Mouse (Mus musculus) liver, adult (tissue): ENCODE measurements around the gene Slc9c1.

Experiments
- GATA4 ChIP-seq: IDR thresholded peaks from 2 replicates; pipeline ENCODE4 v1.6.1; 2014; ENCODE audit warnings: mild to moderate bottlenecking, low read length; ENCODE audit not compliant: insufficient replicate concordance

Slc9c1 gene

DNA sequence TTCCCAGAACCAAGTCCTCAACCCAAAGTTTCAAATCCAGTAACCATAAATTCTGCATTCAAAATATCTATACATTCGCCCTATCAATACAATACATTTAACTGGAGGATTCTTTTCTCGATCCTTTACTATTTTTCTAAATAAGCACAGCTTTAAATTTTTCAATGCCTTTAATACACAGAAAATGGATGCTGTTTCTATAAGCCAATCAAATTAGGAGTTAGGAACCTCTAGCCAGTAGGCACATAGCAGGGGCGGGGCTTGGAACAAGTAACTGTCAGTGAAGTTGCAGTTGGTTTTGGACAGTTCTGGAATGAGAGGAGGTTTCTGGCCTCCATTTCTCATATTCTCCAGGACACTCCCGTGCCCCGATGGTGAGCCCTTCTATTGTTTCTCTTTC lies at the start of gene Slc9c1:
Slc9c1 (plus strand) TSS at position 301 of the 400 bp plus-strand sequence.
- TF ChIP-seq GATA4, result no peak

- no peak for TF ChIP-seq GATA4
Measured at GRCm38 (mm10) chr16:45492927-45493326, 42.2 kb upstream of the Slc9c1 start, which contains the start of gene Gm609. TSS of gene Gm609 (minus strand) at chr16:45492969.

DNA sequence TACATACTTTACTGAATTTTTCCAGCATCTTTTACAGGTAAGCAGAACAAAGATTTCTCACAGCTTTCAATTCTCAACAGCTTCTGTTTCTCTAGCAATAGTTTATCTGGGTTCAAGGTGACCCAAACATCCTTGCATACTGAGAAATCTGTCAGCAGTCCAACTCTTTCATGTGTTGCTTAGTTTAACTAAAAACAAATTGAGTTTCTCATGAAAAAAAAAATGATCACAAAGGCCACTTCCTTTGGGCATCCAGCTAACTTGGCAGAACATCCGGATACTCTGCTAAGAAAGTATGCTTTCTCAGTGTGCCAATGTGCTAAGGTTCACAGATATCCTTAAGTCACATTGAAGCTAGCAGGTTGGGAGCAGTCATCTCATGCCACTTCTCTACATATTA lies 39.8 kb upstream of the Slc9c1 start:
- TF ChIP-seq GATA4, result no peak

DNA sequence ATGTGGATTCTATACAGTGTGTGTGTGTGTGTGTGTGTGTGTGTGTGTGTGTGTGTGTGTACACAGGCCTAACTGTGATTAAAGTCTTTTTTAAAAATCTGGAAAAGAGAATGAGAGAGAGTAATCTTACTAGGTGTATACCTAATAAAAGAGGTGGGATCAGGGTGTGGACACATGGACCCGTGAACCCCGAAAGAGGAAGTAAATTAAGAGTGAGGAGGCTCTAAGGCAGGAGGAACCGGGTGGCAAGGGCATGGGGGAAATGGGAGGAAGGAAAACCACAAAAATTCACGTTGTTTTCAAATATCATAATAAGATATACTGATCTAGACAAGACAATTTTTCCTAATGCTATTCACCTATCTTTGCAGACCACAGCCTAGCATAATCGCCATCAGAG lies 9.6 kb upstream of the Slc9c1 start:
- TF ChIP-seq GATA4, result no peak

- TF ChIP-seq GATA4, result no peak
Measured at GRCm38 (mm10) chr16:45531950-45532349, 3.2 kb upstream of the Slc9c1 start, which contains the start of gene Gm17783. TSS of gene Gm17783 (minus strand) at chr16:45532050.

- TF ChIP-seq GATA4, result no peak
Measured at GRCm38 (mm10) chr16:45542108-45542507, 7.0 kb downstream of the Slc9c1 start.

DNA sequence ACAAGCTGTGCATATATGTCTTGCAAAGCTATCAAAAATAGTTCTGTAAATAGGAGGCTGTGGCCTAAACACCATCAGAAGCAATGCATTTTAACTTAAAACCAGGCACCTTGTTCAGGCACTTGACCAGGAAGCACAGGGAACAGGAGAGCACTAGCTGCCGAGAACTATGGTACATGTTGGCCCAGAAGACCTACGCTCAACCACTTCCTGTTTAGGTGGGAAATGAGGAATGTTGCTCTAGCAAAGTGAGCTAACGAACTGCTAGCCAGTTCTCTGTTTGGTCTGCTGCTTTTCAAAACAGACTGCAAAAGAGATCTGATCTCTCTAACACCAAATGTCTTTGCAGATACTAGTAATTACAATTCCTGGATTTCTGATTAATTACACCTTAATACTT lies 9.2 kb downstream of the Slc9c1 start:
- no peak for TF ChIP-seq GATA4

GRCm38 (mm10) chr16:45547982-45548381 lies 12.9 kb downstream of the Slc9c1 start:
- no peak for TF ChIP-seq GATA4

DNA sequence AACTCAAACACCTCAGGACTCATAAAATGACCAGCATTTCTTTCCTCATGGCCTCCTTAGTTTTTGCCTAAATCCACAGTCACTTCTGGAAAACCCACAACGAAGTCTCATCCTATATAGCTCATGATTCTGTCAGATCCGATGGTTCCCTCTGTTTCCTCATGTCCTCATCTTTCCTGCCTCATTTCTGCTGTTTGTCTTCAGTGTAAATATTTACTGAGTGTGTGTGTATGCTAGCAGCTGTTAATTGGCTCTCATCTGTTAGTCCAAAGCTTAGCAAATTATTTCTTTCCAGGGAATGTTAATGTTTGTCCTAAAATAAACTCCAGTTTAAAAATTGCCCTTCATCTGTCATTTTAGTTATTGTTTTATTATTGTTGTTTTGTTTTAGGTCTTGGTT lies 16.5 kb downstream of the Slc9c1 start:
- no peak for TF ChIP-seq GATA4

DNA sequence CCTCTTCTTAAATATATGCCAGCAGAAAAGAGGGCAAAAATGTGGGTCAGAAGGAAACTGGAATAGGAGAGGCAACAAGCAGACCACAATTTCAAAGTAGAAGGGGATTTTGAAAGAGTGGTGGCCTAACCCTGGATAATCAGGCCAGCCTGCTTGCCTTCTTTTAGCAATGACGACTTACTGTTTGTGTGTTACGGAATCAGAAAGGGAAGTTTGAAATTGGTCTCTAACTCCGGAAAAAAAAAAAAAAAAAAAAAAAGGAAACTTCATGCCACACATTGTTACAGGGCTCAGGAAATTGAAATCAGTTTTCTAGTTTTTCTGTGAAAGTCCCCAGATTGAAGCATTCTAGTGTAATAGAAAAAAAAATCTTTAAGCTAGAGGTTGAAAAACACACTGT lies 26.6 kb downstream of the Slc9c1 start:
- TF ChIP-seq GATA4, result no peak

DNA sequence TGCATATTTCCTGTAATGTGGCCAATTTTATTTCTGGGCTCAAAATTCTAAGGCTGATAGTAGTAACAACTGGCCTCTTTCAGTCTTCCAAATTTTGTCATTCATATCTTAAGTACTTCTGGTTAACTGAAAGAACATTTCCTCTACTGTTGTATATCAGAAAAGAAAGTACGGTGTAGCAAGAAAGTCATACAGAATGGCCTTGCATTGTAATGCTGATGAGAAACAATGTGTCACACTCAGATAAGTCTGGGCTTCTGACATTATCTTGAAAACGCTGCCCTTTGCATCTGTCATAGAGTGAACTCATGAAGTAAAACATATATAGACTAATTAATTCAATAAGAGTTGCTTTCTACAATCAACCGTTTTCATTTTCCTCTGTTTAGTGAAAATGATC lies 37.2 kb downstream of the Slc9c1 start:
- no peak for TF ChIP-seq GATA4

DNA sequence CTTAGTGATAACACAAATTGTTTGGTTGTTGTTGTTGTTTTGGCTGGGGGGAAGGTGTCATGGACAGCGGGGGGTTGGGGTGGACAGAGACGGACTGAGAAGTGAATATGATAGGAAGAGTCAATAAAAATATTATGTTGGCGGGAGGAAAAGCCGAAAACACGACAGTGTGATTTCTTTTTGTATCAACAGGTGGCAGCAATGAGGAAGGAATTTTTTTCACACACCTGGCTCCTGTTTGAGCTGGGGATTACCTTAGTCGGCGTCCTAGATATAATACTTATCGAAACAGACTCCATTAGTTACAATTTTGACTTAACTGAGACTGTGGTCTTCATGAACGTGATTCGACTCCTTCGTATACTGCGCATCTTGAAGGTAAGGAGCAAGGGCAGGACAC lies 44.8 kb downstream of the Slc9c1 start:
- TF ChIP-seq GATA4, result no peak

DNA sequence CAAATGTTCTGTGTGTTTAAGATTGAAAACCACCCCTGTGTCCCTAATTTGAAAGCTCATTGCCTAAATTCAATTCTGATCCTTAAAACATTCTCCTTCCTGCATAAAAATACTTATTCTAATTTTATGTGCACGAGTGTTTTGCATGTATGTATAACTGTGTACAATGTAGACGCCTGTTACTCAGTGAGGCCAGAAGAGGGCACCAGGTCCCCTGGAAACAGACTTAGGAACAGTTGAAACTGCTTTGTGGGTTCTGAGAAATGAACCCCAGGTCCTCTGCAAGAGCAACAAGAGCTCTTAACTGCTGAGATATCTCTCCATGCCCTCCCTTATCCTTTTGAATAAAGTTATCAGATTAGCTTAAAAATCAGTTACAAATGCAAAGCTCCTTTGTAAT lies 47.4 kb downstream of the Slc9c1 start:
- TF ChIP-seq GATA4, result no peak

- TF ChIP-seq GATA4, result no peak
Measured at GRCm38 (mm10) chr16:45593656-45594055, 58.5 kb downstream of the Slc9c1 start.

DNA sequence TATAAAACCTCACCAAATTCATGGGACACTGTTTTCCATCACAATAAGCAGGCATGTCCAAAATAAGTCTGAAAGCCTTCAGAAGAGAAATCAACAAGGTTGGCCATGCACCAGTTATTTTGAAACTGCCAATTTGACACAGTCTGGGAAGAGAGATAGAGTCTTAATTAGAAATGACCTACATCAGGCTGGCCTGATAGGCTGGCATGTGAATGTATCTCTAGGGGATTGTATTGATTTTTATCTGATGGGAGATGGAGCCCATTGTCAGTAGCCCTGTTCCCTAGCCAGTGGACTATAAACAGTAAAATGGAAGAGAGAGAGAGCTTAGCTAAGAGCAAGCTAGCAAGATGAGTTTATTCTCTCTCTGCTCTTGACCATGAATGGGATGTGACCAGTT lies 60.4 kb downstream of the Slc9c1 start:
- no peak for TF ChIP-seq GATA4

GRCm38 (mm10) chr16:45608481-45608954 lies 73.4 kb downstream of the Slc9c1 start:
- no peak for TF ChIP-seq GATA4

DNA sequence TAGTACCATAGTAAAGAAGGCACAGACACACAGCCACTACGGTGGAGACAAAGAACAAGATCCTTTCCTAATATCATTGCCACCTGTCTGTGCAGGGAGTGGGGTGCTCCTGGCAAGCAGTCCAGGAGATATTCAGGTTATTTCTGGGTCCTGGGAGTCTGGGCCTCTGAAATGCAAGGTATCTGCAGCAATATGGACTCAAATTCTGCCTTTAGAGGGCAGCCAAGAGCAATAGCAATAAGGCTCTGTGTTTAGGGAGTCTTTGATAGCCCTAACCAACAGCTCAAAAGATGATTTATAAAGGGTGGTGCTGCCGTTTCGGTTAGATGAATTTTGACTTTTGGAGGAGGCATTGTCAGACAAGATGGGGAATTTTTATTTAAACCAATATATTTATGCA lies 74.2 kb downstream of the Slc9c1 start:
- no peak for TF ChIP-seq GATA4

DNA sequence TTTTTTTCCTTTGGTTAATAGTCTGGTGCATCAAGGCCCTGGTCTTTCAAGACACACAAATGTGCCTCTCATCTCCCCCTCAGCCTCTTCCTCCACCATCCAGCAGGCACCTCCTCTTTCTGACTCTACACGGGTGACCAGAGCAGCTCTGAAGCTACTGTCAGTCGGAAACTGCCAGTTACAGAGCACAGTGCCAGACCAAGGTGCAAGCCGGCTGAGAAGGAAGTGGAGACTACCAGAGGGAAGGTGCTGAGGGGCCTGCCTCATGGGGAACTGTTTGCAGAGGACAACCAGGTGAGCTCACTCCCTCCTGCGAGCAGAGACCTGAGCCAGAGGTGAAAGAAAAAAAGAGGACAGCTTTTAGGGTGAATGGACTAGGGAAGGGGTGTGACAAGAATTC lies 75.2 kb downstream of the Slc9c1 start, which contains the start of gene Gcsam:
Gcsam (plus strand) TSS at position 114 of the 400 bp plus-strand sequence.
- TF ChIP-seq GATA4, result no peak

- no peak for TF ChIP-seq GATA4
Measured at GRCm38 (mm10) chr16:45613247-45613646, 78.1 kb downstream of the Slc9c1 start.
